Mouse (Mus musculus) liver, adult 2 months (tissue): ENCODE measurements at regions not wholly inside any gene's neighbourhood (a gene's known extent, or its start where the extent isn't known, plus 50 kb on each side); places are given as distances from the start of the nearest gene placed in this dataset.

Source experiments
- DNase-seq: peaks from one replicate; pipeline ENCODE4 v3.0.0-alpha.2; 2011; ENCODE audit warnings: low read depth, low spot score; ENCODE audit errors: extremely low read depth
- H3K27ac ChIP-seq: fragments of 200-500 bp; replicated peaks from 2 replicates; pipeline ENCODE4 v1.5.1; 2012; ENCODE audit warnings: low read depth, mild to moderate bottlenecking, control low read depth, inconsistent platforms, low read length; ENCODE audit not compliant: insufficient read depth
- H3K27me3 ChIP-seq: fragments of 200-500 bp; 2 replicates; pipeline ENCODE4 v1.6.1; 2012; ENCODE audit warnings: mild to moderate bottlenecking, moderate library complexity, low read length, inconsistent platforms; ENCODE audit not compliant: control insufficient read depth, insufficient read depth
- H3K36me3 ChIP-seq: fragments of 200-500 bp; 2 replicates; pipeline ENCODE4 v1.6.1; 2012; ENCODE audit warnings: low read length, inconsistent platforms; ENCODE audit not compliant: control insufficient read depth, insufficient read depth
- H3K4me1 ChIP-seq: fragments of 200-500 bp; 2 replicates; pipeline ENCODE4 v1.6.1; 2011; ENCODE audit warnings: low read length; ENCODE audit not compliant: control insufficient read depth, insufficient read depth
- H3K4me3 ChIP-seq: fragments of 200-500 bp; 2 replicates; pipeline ENCODE4 v1.5.1; 2011; ENCODE audit warnings: low read depth, mild to moderate bottlenecking, control low read depth, low read length, moderate library complexity; ENCODE audit not compliant: insufficient read depth
- H3K79me2 ChIP-seq: fragments of 200-500 bp; 2 replicates; pipeline ENCODE4 v1.6.1; 2012; ENCODE audit warnings: inconsistent platforms, mild to moderate bottlenecking, low read length, moderate library complexity; ENCODE audit not compliant: control insufficient read depth, insufficient read depth
- H3K9ac ChIP-seq: fragments of 200-500 bp; 2 replicates; pipeline ENCODE4 v1.6.1; 2012; ENCODE audit warnings: low read depth, mild to moderate bottlenecking, control low read depth, inconsistent platforms, low read length
- CTCF ChIP-seq: fragments of 200-500 bp; IDR thresholded peaks from 2 replicates; pipeline ENCODE4 v1.5.1; 2011; ENCODE audit warnings: low read depth, low read length, control low read depth
- POLR2A ChIP-seq: fragments of 200-500 bp; IDR thresholded peaks from 2 replicates; pipeline ENCODE4 v1.6.1; 2011; ENCODE audit warnings: low read length, control low read depth; ENCODE audit not compliant: insufficient read depth; ENCODE audit errors: extremely low read depth
- WGBS: fragments of 180-500 bp; shearing (Covaris S2); methylation state at CpG from one replicate; pipeline ENCODE4 v1.1.7; 2018; 5-methylcytosine and 5-hydroxymethylcytosine counted together

- no peak for DNase-seq
- WGBS: 94% methylated on average over 4 of the region's 4 CpGs
- TF ChIP-seq CTCF (no peak), POLR2A (no peak)
- H3K4me1 ChIP-seq: no peaks in the 10 kb centered on the region
- H3K36me3 ChIP-seq: no peaks in the 10 kb centered on the region
- H3K79me2 ChIP-seq: no peaks in the 10 kb centered on the region
- no peak overlapping the region for H3K27ac ChIP-seq
- no peaks in the 10 kb centered on the region for H3K27me3 ChIP-seq
- no peak overlapping the region for H3K4me3 ChIP-seq
- no peak overlapping the region for H3K9ac ChIP-seq
Observed at GRCm38 (mm10) chr2:116954896-116955295, 76.4 kb downstream of the Tmco5 start.

- 79% methylated on average over 8 of the region's 8 CpGs for WGBS
- H3K36me3 ChIP-seq: no peaks in the 10 kb centered on the region
Observed at GRCm38 (mm10) chr2:116963116-116963873, 84.8 kb downstream of the Tmco5 start.

GRCm38 (mm10) chr2:116966266-116966665 is 87.8 kb downstream of the Tmco5 start:
- WGBS: 89% methylated on average over 1 of the region's 1 CpGs
- no peaks in the 10 kb centered on the region for H3K79me2 ChIP-seq
- H3K4me3 ChIP-seq: no peak overlapping the region
- H3K4me1 ChIP-seq: no peaks in the 10 kb centered on the region
- no peak overlapping the region for H3K27ac ChIP-seq
- no peak for TF ChIP-seq CTCF
- TF ChIP-seq POLR2A: no peak
- no peaks in the 10 kb centered on the region for H3K27me3 ChIP-seq
- H3K36me3 ChIP-seq: no peaks in the 10 kb centered on the region
- no peak overlapping the region for H3K9ac ChIP-seq
- no peak for DNase-seq

More at GRCm38 (mm10) chr2:116963116-116963873, 84.8 kb downstream of the Tmco5 start:
- Histone ChIP-seq H3K27ac (no peak overlapping the region), H3K79me2 (no peaks in the 10 kb centered on the region), H3K4me1 (no peaks in the 10 kb centered on the region), H3K27me3 (no peaks in the 10 kb centered on the region), H3K4me3 (no peak overlapping the region), H3K9ac (no peak overlapping the region)
- no peak for DNase-seq
- TF ChIP-seq POLR2A (no peak), CTCF (no peak)

GRCm38 (mm10) chr2:116971666-116972613 is 93.4 kb downstream of the Tmco5 start:
- Histone ChIP-seq H3K9ac (no peak overlapping the region), H3K4me3 (no peak overlapping the region), H3K27me3 (0 out of 2 replicates have a peak, but pooled peaks cover 6% of the 10 kb centered on the region), H3K27ac (peak overlapping the region; percentile 62), H3K4me1 (no peaks in the 10 kb centered on the region), H3K36me3 (no peaks in the 10 kb centered on the region), H3K79me2 (no peaks in the 10 kb centered on the region)
- TF ChIP-seq CTCF (no peak), POLR2A (no peak)
- WGBS: 43% methylated on average over 9 of the region's 9 CpGs
- peak; percentile 44 for DNase-seq

GRCm38 (mm10) chr2:116972614-116972985 is 94.1 kb downstream of the Tmco5 start:
- TF ChIP-seq CTCF (no peak), POLR2A (no peak)
- WGBS: 32% methylated on average over 6 of the region's 6 CpGs
- H3K36me3 ChIP-seq: no peaks in the 10 kb centered on the region
- H3K27ac ChIP-seq: no peak overlapping the region; the same call in 1 of the 2 replicates
- H3K9ac ChIP-seq: no peak overlapping the region
- 0 out of 2 replicates have a peak, but pooled peaks cover 6% of the 10 kb centered on the region for H3K27me3 ChIP-seq
- no peak overlapping the region for H3K4me3 ChIP-seq
- no peaks in the 10 kb centered on the region for H3K79me2 ChIP-seq
- H3K4me1 ChIP-seq: no peaks in the 10 kb centered on the region
- no peak for DNase-seq
